Mouse (Mus musculus) G1E (cell line): Measurements from ENCODE around the gene Zfp668. TPM values are rescaled to one million over a fixed set of nuclear protein-coding genes. Genes with fewer than 3 reads are reported as not detected.

ENCODE experiments used
- ATAC-seq: 2 replicates; pipeline ENCODE4 v1.8.0; 2016; ENCODE audit warnings: mild to moderate bottlenecking; ENCODE audit not compliant: insufficient number of reproducible peaks, poor library complexity, low FRiP score, severe bottlenecking; ENCODE audit errors: extremely low read depth
- DNase-seq: peaks from one replicate; pipeline ENCODE4 v3.0.0; 2012; ENCODE audit warnings: low spot score
- H3K27me3 ChIP-seq: 2 replicates; pipeline ENCODE4 v1.6.1; 2012; ENCODE audit warnings: mild to moderate bottlenecking, low read length, inconsistent platforms; ENCODE audit not compliant: insufficient read depth
- H3K36me3 ChIP-seq: replicated peaks from 2 replicates; pipeline ENCODE3; 2012; ENCODE audit warnings: mild to moderate bottlenecking, inconsistent platforms
- H3K4me1 ChIP-seq: 2 replicates; pipeline ENCODE4 v1.6.1; 2012; ENCODE audit warnings: low read depth, low read length, inconsistent platforms, mixed read lengths; ENCODE audit not compliant: insufficient read depth
- H3K4me3 ChIP-seq: 2 replicates; pipeline ENCODE4 v1.5.1; 2012; ENCODE audit warnings: low read depth, mild to moderate bottlenecking, inconsistent platforms, low read length, moderate library complexity, mixed read lengths
- H3K9me3 ChIP-seq: replicated peaks from 2 replicates; pipeline ENCODE4 v1.6.1; 2012; ENCODE audit warnings: inconsistent platforms
- CTCF ChIP-seq: IDR thresholded peaks from 2 replicates; pipeline ENCODE4 v1.5.1; 2012; ENCODE audit warnings: low read depth, low read length, inconsistent platforms, mixed read lengths
- GATA1 ChIP-seq: IDR thresholded peaks from 2 replicates; pipeline ENCODE4 v1.6.1; 2012; ENCODE audit warnings: borderline replicate concordance, low read length, inconsistent platforms, mixed read lengths
- GATA2 ChIP-seq: IDR thresholded peaks from 2 replicates; pipeline ENCODE4 v1.6.1; 2012; ENCODE audit warnings: low read depth, low read length, inconsistent platforms, borderline replicate concordance
- POLR2AphosphoS5 ChIP-seq: IDR thresholded peaks from 2 replicates; pipeline ENCODE4 v1.6.1; 2012; ENCODE audit warnings: low read depth, low read length, inconsistent platforms; ENCODE audit not compliant: insufficient replicate concordance
- TAL1 ChIP-seq: conservative IDR thresholded peaks from 2 replicates; pipeline ENCODE4 v1.6.1; 2012; ENCODE audit warnings: low read depth, low read length, inconsistent platforms, mixed read lengths
- polyA plus RNA-seq: library from polyadenylated mRNA; stranded (reverse); fragments of >175 nt; gene quantifications from 2 replicates; pipeline ENCODE4 v1.2.3, GENCODE M21; 2012
- total RNA-seq, 2 experiments: library from RNA; stranded (forward) in 1 of 2; stranded (reverse) in 1 of 2; fragments of 200-1000 nt in 1 of 2; fragments of >200 nt in 1 of 2; fragmentation: Nextera tagmentation in 1 of 2; gene quantifications; 2 replicates each; pipeline ENCODE4 v1.2.3; 2014 to 2017

Zfp668 gene
- total and polyA plus RNA-seq, 3 experiments, result 5.7 to 33.9 (median 9.2) TPM

DNA sequence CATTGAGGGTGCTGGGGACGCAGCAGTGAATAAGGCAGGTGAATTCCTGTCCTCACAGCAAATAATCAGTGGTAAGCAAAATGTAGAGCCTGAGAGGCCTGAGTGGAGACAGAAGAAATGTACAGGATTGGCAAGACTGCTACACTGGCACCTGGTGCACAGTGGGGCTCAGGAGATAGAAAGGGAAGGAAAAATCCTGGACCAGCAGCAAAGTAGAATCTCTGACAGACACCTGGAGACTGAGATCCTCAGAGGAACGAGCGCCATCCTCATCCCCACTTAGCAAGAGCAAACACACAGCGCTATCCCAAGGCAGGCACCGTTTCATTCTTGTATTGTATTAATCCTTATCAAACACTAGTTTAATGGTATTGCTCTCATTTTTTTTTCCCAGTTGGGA lies 39.2 kb downstream of the Zfp668 start:
- no peaks in the 10 kb centered on the region for H3K36me3 ChIP-seq
- ATAC-seq, result no peak
- H3K4me3 ChIP-seq, result no peak overlapping the region
- H3K9me3 ChIP-seq, result peaks cover 3% of the 10 kb centered on the region; the same call in 1 of the 2 replicates
- peaks cover 8% of the 10 kb centered on the region; the same call in 1 of the 2 replicates for H3K27me3 ChIP-seq
- H3K4me1 ChIP-seq, result peaks cover 15% of the 10 kb centered on the region
- DNase-seq, result no peak
- no peak for TF ChIP-seq TAL1
- TF ChIP-seq POLR2AphosphoS5, result no peak
- TF ChIP-seq GATA1, result no peak
- TF ChIP-seq GATA2, result no peak
- TF ChIP-seq CTCF, result no peak

DNA sequence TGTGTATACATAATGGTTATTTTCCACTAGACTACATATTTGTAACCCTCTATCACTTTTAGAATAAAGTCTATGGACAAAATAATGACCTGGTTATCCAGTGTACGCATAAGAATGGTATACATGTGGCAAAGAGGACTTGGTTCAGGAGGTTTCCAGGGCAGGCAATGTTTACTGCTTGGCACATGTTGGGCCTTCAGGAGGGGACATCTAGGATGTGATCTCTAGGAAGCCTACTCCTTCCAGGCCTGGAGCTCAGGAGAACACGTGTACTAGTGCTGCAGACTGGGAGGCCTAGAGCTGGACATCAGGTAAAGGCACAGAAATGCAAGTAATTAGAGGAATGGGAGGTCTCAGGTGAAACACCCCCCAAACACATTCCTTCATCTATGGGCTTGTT lies 41.1 kb downstream of the Zfp668 start:
- no peaks in the 10 kb centered on the region for H3K4me1 ChIP-seq
- H3K27me3 ChIP-seq, result peaks cover 10% of the 10 kb centered on the region
- DNase-seq (no peak), ATAC-seq (no peak)
- TF ChIP-seq TAL1, result no peak
- TF ChIP-seq GATA2, result no peak
- TF ChIP-seq GATA1, result no peak
- TF ChIP-seq CTCF, result no peak
- no peak for TF ChIP-seq POLR2AphosphoS5
- H3K4me3 ChIP-seq, result no peak overlapping the region
- no peaks in the 10 kb centered on the region for H3K36me3 ChIP-seq
- no peaks in the 10 kb centered on the region for H3K9me3 ChIP-seq

DNA sequence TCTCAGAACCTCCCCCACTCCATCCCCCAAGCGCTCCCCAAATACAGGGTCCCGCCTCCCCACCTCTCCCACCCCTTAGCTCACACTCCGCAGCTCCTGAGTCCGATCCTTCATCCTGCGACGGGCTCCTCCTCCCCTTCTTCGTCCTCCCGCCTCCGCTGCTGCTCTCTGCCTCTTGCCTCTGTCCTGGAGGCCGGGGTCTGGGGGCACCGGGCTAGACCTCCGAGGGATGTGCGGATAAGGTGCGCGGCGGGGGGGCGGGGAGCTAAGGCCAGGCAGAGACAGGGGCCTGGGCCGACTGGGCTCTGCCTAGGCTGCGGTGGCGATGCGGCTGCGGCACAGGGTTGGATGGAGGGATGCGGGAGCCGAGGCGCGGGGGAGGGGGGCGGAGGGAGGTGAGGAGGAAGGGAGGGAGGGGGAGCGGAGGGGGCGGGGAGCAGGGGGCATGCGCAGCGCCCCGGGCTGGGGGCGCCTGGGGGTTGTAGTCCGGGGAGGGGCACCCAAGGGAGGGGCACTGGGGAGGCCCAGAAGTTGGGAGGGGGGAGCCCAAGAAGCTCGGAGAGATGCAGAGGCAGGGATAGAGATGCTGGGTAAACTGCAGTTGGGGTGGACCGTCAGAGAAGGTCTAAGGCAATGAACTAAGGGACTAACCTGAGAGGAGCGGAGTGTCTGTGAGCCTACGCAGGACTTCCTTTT lies 52.3 kb downstream of the Zfp668 start, which contains the start of the genes Stx4a and Stx1b:
Gene Stx4a, plus strand, starts transcription at position 119 of the 696 bp plus-strand sequence.
Gene Stx1b, minus strand, starts transcription at position 374 of the 696 bp plus-strand sequence.
- Histone ChIP-seq H3K27me3 (peaks cover 40% of the 10 kb centered on the region), H3K4me3 (no peak within 1 kb of the TSS), H3K9me3 (no peaks in the 10 kb centered on the region), H3K36me3 (no peaks in the 10 kb centered on the region), H3K4me1 (peaks cover 6% of the 10 kb centered on the region; the same call in 1 of the 2 replicates)
- TF ChIP-seq POLR2AphosphoS5 (no peak), GATA2 (no peak), GATA1 (no peak), TAL1 (no peak), CTCF (no peak)
- no peak for DNase-seq
- no peak for ATAC-seq

DNA sequence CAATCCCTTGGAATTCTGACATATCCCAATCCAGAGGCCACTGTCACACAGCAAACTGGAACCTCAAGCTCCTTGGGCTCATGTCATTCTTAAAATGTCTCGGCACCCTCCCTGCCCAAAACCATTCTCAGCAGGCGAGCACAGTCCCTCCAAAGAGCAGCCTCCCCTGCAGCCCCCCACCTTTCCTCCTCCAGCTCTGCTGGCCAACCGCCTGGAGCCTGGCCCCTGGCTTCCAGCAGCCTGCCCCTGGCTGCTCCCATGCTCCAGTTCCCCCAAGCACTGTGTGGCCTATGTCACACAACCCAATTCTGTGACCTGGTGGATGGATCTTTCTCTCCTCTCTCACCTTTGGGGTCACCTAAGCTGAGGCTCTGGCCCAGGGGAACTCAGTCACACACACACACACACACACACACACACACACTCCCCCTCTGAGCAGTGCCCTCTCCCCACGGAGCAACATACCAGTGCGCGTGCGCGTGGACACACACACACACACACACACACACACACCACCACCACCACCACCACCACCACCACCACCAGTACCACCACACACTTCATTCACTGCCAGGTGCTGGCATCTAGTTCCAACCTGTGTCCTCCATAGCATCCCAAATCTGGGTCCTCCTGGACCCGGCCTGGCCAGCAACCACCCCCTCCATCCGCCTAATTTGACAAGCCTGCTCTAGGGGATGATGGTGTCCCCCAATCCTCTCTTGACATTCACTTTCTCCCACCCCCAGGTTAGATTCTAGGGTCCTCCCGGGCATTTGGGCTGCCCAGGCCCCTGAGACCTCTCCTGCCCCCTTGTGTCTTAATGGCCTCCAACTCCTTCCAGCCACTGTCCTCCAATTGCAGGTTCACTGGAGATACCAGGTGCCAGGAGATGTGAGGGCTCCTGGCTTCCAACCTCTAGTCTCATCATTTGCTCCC lies 53.1 kb downstream of the Zfp668 start:
- peaks cover 6% of the 10 kb centered on the region; the same call in 1 of the 2 replicates for H3K4me1 ChIP-seq
- no peaks in the 10 kb centered on the region for H3K36me3 ChIP-seq
- H3K9me3 ChIP-seq, result no peaks in the 10 kb centered on the region
- no peak for ATAC-seq
- DNase-seq, result no peak
- no peak for TF ChIP-seq GATA1
- TF ChIP-seq CTCF, result no peak
- TF ChIP-seq GATA2, result no peak
- no peak for TF ChIP-seq POLR2AphosphoS5
- TF ChIP-seq TAL1, result no peak
- peaks cover 41% of the 10 kb centered on the region for H3K27me3 ChIP-seq
- no peak overlapping the region for H3K4me3 ChIP-seq

DNA sequence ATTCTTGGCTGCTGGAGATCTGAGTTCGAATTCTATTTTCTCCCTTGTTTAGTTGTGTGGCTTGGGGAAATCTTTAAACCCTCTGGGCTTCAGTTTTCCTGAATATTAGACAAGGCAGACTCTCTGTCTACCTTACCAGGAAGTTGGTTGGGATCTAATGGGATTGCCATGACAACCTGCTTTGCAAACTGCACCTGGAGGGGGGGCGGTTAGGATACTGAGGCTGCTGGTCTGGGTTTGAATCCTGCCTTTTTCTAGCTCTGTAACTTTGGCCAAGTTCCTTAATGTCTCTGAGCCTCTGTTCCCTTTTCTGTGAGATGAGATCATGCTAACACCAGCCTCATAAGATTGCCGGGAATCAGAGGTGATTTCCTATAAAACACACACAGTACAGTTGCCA lies 54.1 kb downstream of the Zfp668 start:
- H3K36me3 ChIP-seq, result no peaks in the 10 kb centered on the region
- no peak overlapping the region for H3K4me3 ChIP-seq
- H3K4me1 ChIP-seq, result peaks cover 6% of the 10 kb centered on the region; the same call in 1 of the 2 replicates
- DNase-seq (no peak), ATAC-seq (no peak)
- no peak for TF ChIP-seq GATA2
- no peaks in the 10 kb centered on the region for H3K9me3 ChIP-seq
- peaks cover 45% of the 10 kb centered on the region for H3K27me3 ChIP-seq
